Mouse (Mus musculus) liver, embryonic 15.5 days (tissue): Measurements from ENCODE around the gene Hist1h4j. TPM values are rescaled to one million over a fixed set of nuclear protein-coding genes. Genes with fewer than 3 reads are reported as not detected.
"Not testable (repeated sequence)": the region's sequence is repeated elsewhere in the genome, so short reads cannot be mapped to it uniquely, and the experiment has no call there.

Experiments used
- ATAC-seq: fragments of 200-750 bp; cut with Nextera tagmentation; 2 replicates; pipeline ENCODE4 v1.8.0; 2017; ENCODE audit warnings: moderate number of reproducible peaks, mild to moderate bottlenecking, moderate library complexity; ENCODE audit not compliant: insufficient read depth
- H3K27ac ChIP-seq: fragments of 300-500 bp; sonication (generic); replicated peaks from 2 replicates; pipeline ENCODE4 v1.5.1; 2015; ENCODE audit warnings: mild to moderate bottlenecking, inconsistent platforms
- H3K27me3 ChIP-seq: fragments of 300-500 bp; sonication (generic); 2 replicates; pipeline ENCODE4 v1.6.1; 2015; ENCODE audit warnings: mild to moderate bottlenecking, inconsistent platforms
- H3K36me3 ChIP-seq: fragments of 300-500 bp; sonication (generic); replicated peaks from 2 replicates; pipeline ENCODE4 v1.6.1; 2015; ENCODE audit warnings: moderate library complexity, mild to moderate bottlenecking, inconsistent platforms
- H3K4me1 ChIP-seq: fragments of 300-500 bp; sonication (generic); replicated peaks from 2 replicates; pipeline ENCODE4 v1.6.1; 2015; ENCODE audit warnings: inconsistent platforms
- H3K4me2 ChIP-seq: fragments of 300-500 bp; sonication (generic); 2 replicates; pipeline ENCODE4 v1.6.1; 2015; ENCODE audit warnings: moderate library complexity, mild to moderate bottlenecking, inconsistent platforms
- H3K4me3 ChIP-seq: fragments of 300-500 bp; sonication (generic); replicated peaks from 2 replicates; pipeline ENCODE4 v1.5.1; 2015; ENCODE audit warnings: mild to moderate bottlenecking, inconsistent platforms
- H3K9ac ChIP-seq: fragments of 300-500 bp; sonication (generic); 2 replicates; pipeline ENCODE4 v1.6.1; 2015; ENCODE audit warnings: moderate library complexity, mild to moderate bottlenecking, inconsistent platforms
- H3K9me3 ChIP-seq: fragments of 300-500 bp; sonication (generic); replicated peaks from 2 replicates; pipeline ENCODE4 v1.6.1; 2016; ENCODE audit warnings: inconsistent platforms
- WGBS: fragments of 180-500 bp; shearing (Covaris S2); methylation state at CpG from one replicate; pipeline ENCODE4 v1.1.7; 2015; ENCODE audit warnings: mixed read lengths; ENCODE audit not compliant: insufficient replicate concordance; 5-methylcytosine and 5-hydroxymethylcytosine counted together
- polyA plus RNA-seq: library from polyadenylated mRNA; unstranded; fragments of >200 nt; fragmentation: Nextera tagmentation; extraction: Ambion mirVana; gene quantifications from 2 replicates; pipeline ENCODE4 v1.2.1, GENCODE M21; 2015

The Hist1h4j gene
- polyA plus RNA-seq, 1 experiment from 2014 or later, result 0.86 TPM

GRCm38 (mm10) chr13:21733466-21733865 is 1.4 kb upstream of the Hist1h4j start:
- no peak for ATAC-seq
- H3K27me3 ChIP-seq, result no peaks in the 10 kb centered on the region
- H3K4me1 ChIP-seq, result peaks cover 36% of the 10 kb centered on the region
- WGBS, result 74% methylated on average over 5 of the region's 5 CpGs
- H3K4me3 ChIP-seq, result no peak overlapping the region
- no peaks in the 10 kb centered on the region for H3K9me3 ChIP-seq
- no peak overlapping the region; the same call in 1 of the 2 replicates for H3K9ac ChIP-seq
- H3K36me3 ChIP-seq, result no peaks in the 10 kb centered on the region
- peak overlapping the region; percentile 85 for H3K4me2 ChIP-seq
- peak overlapping the region; percentile 92; the same call in 1 of the 2 replicates for H3K27ac ChIP-seq

- peak overlapping the region; percentile 92 for H3K27ac ChIP-seq
- under 1% methylated on average over 21 of the region's 21 CpGs for WGBS
- H3K9me3 ChIP-seq, result no peaks in the 10 kb centered on the region
- H3K36me3 ChIP-seq, result 0 out of 2 replicates have a peak, but pooled peaks cover 3% of the 10 kb centered on the region
- peak overlapping the region; percentile 63 for H3K9ac ChIP-seq
- peak overlapping the region; percentile 59 for H3K4me3 ChIP-seq
- H3K27me3 ChIP-seq, result no peaks in the 10 kb centered on the region
- peaks cover 36% of the 10 kb centered on the region for H3K4me1 ChIP-seq
- H3K4me2 ChIP-seq, result peak overlapping the region; percentile 85
- peak; percentile 64 for ATAC-seq
Measured at GRCm38 (mm10) chr13:21734010-21734905, 606 bp upstream of the Hist1h4j start.

GRCm38 (mm10) chr13:21745006-21745405 is 10.1 kb downstream of the Hist1h4j start:
- ATAC-seq, result no peak
- Histone ChIP-seq H3K4me1 (peaks cover 31% of the 10 kb centered on the region), H3K9ac (no peak overlapping the region), H3K27ac (no peak overlapping the region), H3K9me3 (no peaks in the 10 kb centered on the region), H3K4me2 (no peak overlapping the region), H3K36me3 (0 out of 2 replicates have a peak, but pooled peaks cover 9% of the 10 kb centered on the region), H3K27me3 (no peaks in the 10 kb centered on the region), H3K4me3 (no peak overlapping the region)
- whole genome bisulfite sequencing, result 19% methylated on average over 1 of the region's 1 CpGs

GRCm38 (mm10) chr13:21749387-21750158 is 14.7 kb downstream of the Hist1h4j start:
- Histone ChIP-seq H3K4me1 (peaks cover 45% of the 10 kb centered on the region), H3K36me3 (0 out of 2 replicates have a peak, but pooled peaks cover 9% of the 10 kb centered on the region), H3K9me3 (no peaks in the 10 kb centered on the region), H3K27me3 (no peaks in the 10 kb centered on the region), H3K27ac (peak overlapping the region; percentile 95), H3K4me2 (peak overlapping the region; percentile 77), H3K4me3 (peak overlapping the region; percentile 69), H3K9ac (peak overlapping the region; percentile 79)
- no peak for ATAC-seq
- WGBS, result 1% methylated on average over 5 of the region's 5 CpGs

- not testable (repeated sequence) for H3K27me3 ChIP-seq, H3K9me3 ChIP-seq, H3K36me3 ChIP-seq
- WGBS, result under 1% methylated on average over 45 of the region's 56 CpGs
- ATAC-seq, result peak; percentile 47
- peak within 1 kb of the TSS; percentile 77 for H3K4me2 ChIP-seq
- H3K9ac ChIP-seq, result peak within 1 kb of the TSS; percentile 79
- peak within 1 kb of the TSS; percentile 69 for H3K4me3 ChIP-seq
- peaks cover 44% of the 10 kb centered on the region for H3K4me1 ChIP-seq
- H3K27ac ChIP-seq, result peak within 1 kb of the TSS; percentile 99
Measured at GRCm38 (mm10) chr13:21750159-21751017, 15.5 kb downstream of the Hist1h4j start, which contains the start of gene Hist1h4k. TSS of gene Hist1h4k (minus strand) at chr13:21750505.

- no peaks in the 10 kb centered on the region for H3K9me3 ChIP-seq
- H3K27me3 ChIP-seq, result no peaks in the 10 kb centered on the region
- 0 out of 2 replicates have a peak, but pooled peaks cover 7% of the 10 kb centered on the region for H3K36me3 ChIP-seq
- peak overlapping the region; percentile 99 for H3K27ac ChIP-seq
- ATAC-seq, result no peak
- peaks cover 42% of the 10 kb centered on the region for H3K4me1 ChIP-seq
- peak overlapping the region; percentile 62 for H3K9ac ChIP-seq
- H3K4me3 ChIP-seq, result peak overlapping the region; percentile 57
- H3K4me2 ChIP-seq, result peak overlapping the region; percentile 74
Measured at GRCm38 (mm10) chr13:21751417-21751816, 16.6 kb downstream of the Hist1h4j start.

GRCm38 (mm10) chr13:21751827-21752226 is 17.0 kb downstream of the Hist1h4j start:
- Histone ChIP-seq H3K4me3 (peak overlapping the region; percentile 57), H3K9ac (peak overlapping the region; percentile 62), H3K9me3 (no peaks in the 10 kb centered on the region), H3K36me3 (0 out of 2 replicates have a peak, but pooled peaks cover 4% of the 10 kb centered on the region), H3K4me2 (peak overlapping the region; percentile 74), H3K27me3 (no peaks in the 10 kb centered on the region), H3K4me1 (peaks cover 42% of the 10 kb centered on the region), H3K27ac (peak overlapping the region; percentile 99)
- no peak for ATAC-seq
- 35% methylated on average over 3 of the region's 3 CpGs for WGBS

GRCm38 (mm10) chr13:21752356-21752755 is 17.5 kb downstream of the Hist1h4j start:
- Histone ChIP-seq H3K27me3 (no peaks in the 10 kb centered on the region), H3K4me1 (peaks cover 38% of the 10 kb centered on the region), H3K36me3 (0 out of 2 replicates have a peak, but pooled peaks cover 2% of the 10 kb centered on the region), H3K4me2 (peak overlapping the region; percentile 74), H3K4me3 (peak overlapping the region; percentile 57), H3K9ac (peak overlapping the region; percentile 62), H3K9me3 (no peaks in the 10 kb centered on the region), H3K27ac (peak overlapping the region; percentile 99)
- 26% methylated on average over 3 of the region's 3 CpGs for WGBS
- no peak for ATAC-seq

GRCm38 (mm10) chr13:21753051-21753523 is 18.2 kb downstream of the Hist1h4j start:
- H3K4me1 ChIP-seq, result peaks cover 39% of the 10 kb centered on the region
- peak overlapping the region; percentile 74 for H3K4me2 ChIP-seq
- no peaks in the 10 kb centered on the region for H3K27me3 ChIP-seq
- H3K9me3 ChIP-seq, result no peaks in the 10 kb centered on the region
- peak overlapping the region; percentile 57 for H3K4me3 ChIP-seq
- 0% methylated on average over 10 of the region's 10 CpGs for WGBS
- H3K9ac ChIP-seq, result peak overlapping the region; percentile 62
- 0 out of 2 replicates have a peak, but pooled peaks cover 2% of the 10 kb centered on the region for H3K36me3 ChIP-seq
- H3K27ac ChIP-seq, result peak overlapping the region; percentile 99
- ATAC-seq, result no peak
